ENCODE assay signal across 24 mouse cellular contexts in genomic region chr9:47320345-47320744, GRCm38 (mm10).
A peak's percentile ranks its signal among the peaks of the same experiment; 100 is the strongest.
DNase-seq lines count a peak whose midpoint lies in the region; ATAC-seq lines count a peak whose summit lies in the region.
"Had no signal": no experiment of that assay in that cellular context is flagged by ENCODE, and none has a peak within 500 bp of the region (broad histone marks: within the 10 kb centered on the region; RNA-seq: fewer than 3 reads in every experiment).

No protein-coding gene starts in this region.

- no peaks in the 10 kb centered on the region for H3K27me3 ChIP-seq in liver, embryonic 15.5 days
- H3K27me3 ChIP-seq in liver, embryonic 11.5 days (replicated peaks; ENCODE audit: control insufficient read depth, insufficient read depth, low read length): no peaks in the 10 kb centered on the region
- no peaks in the 10 kb centered on the region for H3K27me3 ChIP-seq in midbrain, embryonic 11.5 days (ENCODE audit: control insufficient read depth, insufficient read depth, low read length)
- no peaks in the 10 kb centered on the region for H3K27me3 ChIP-seq in midbrain, embryonic 15.5 days (replicated peaks)
- H3K27me3 ChIP-seq: CH12.LX; embryonic facial prominence, embryonic 12.5 days; forebrain, embryonic 15.5 days; Patski had no signal

- no peaks in the 10 kb centered on the region for H3K4me1 ChIP-seq in liver, embryonic 15.5 days (replicated peaks)
- no peaks in the 10 kb centered on the region for H3K4me1 ChIP-seq in liver, embryonic 11.5 days (replicated peaks; ENCODE audit: control insufficient read depth, insufficient read depth, low read length)
- no peaks in the 10 kb centered on the region for H3K4me1 ChIP-seq in midbrain, embryonic 11.5 days (ENCODE audit: control insufficient read depth, insufficient read depth, low read length)
- H3K4me1 ChIP-seq in midbrain, embryonic 15.5 days: no peaks in the 10 kb centered on the region
- H3K4me1 ChIP-seq: forebrain, embryonic 13.5 days; forebrain, embryonic 15.5 days had no signal

- ATAC-seq in liver, embryonic 15.5 days (ENCODE audit: insufficient read depth): no peak
- no peak for ATAC-seq in liver, embryonic 11.5 days (replicated peaks; ENCODE audit: low FRiP score)
- no peak for ATAC-seq in midbrain, embryonic 11.5 days (ENCODE audit: low FRiP score)
- no peak for ATAC-seq in midbrain, embryonic 15.5 days (replicated peaks)
- ATAC-seq: activated CD4-positive, CD25-positive, alpha-beta regulatory T cell, adult 4 months; CD4-positive, CD25-positive, alpha-beta regulatory T cell, adult 4 months; forebrain, embryonic 13.5 days; forebrain, embryonic 15.5 days; Patski had no signal

- H3K9me3 ChIP-seq in liver, embryonic 15.5 days (replicated peaks): no peaks in the 10 kb centered on the region
- no peaks in the 10 kb centered on the region for H3K9me3 ChIP-seq in liver, embryonic 11.5 days (ENCODE audit: control insufficient read depth, low read length)
- H3K9me3 ChIP-seq in midbrain, embryonic 11.5 days (ENCODE audit: control insufficient read depth, low read length): no peaks in the 10 kb centered on the region
- no peaks in the 10 kb centered on the region for H3K9me3 ChIP-seq in midbrain, embryonic 15.5 days
- H3K9me3 ChIP-seq: embryonic facial prominence, embryonic 10.5 days; embryonic facial prominence, embryonic 12.5 days; forebrain, embryonic 13.5 days; forebrain, embryonic 15.5 days had no signal

- H3K36me3 ChIP-seq in liver, embryonic 15.5 days (replicated peaks): no peaks in the 10 kb centered on the region
- no peaks in the 10 kb centered on the region for H3K36me3 ChIP-seq in liver, embryonic 11.5 days (ENCODE audit: control insufficient read depth, insufficient read depth, low read length)
- no peaks in the 10 kb centered on the region for H3K36me3 ChIP-seq in midbrain, embryonic 11.5 days (ENCODE audit: control insufficient read depth, insufficient read depth, low read length)
- H3K36me3 ChIP-seq in midbrain, embryonic 15.5 days (replicated peaks): no peaks in the 10 kb centered on the region
- H3K36me3 ChIP-seq: embryonic facial prominence, embryonic 10.5 days; embryonic facial prominence, embryonic 12.5 days; forebrain, embryonic 15.5 days; G1E had no signal

- intact Hi-C loops in heart, postnatal 10 days (cut with DNase I): no loop called here

- H3K9ac ChIP-seq in liver, embryonic 15.5 days: no peak overlapping the region
- H3K9ac ChIP-seq in liver, embryonic 11.5 days (ENCODE audit: low read depth, low read length): no peak overlapping the region
- H3K9ac ChIP-seq in midbrain, embryonic 11.5 days (ENCODE audit: low read length): no peak overlapping the region
- no peak overlapping the region for H3K9ac ChIP-seq in midbrain, embryonic 15.5 days
- H3K9ac ChIP-seq: embryonic facial prominence, embryonic 12.5 days; forebrain, embryonic 13.5 days; forebrain, embryonic 15.5 days had no signal

- peak; percentile 15 for DNase-seq in heart, adult 11 months
- no peak for DNase-seq in heart, postnatal 10 days
- no peak for DNase-seq in liver, embryonic 11.5 days (ENCODE audit: low spot score)
- DNase-seq in midbrain, embryonic 11.5 days (ENCODE audit: low spot score, missing footprints): peak; percentile 28
- DNase-seq: adrenal gland, adult 8-10 months; adrenal gland, postnatal 14 days; adrenal gland, postnatal 36 days; B cell, adult 2 months; cerebellum, adult 11-12 months; cerebellum, adult 2 months; cerebellum, adult 9-10 months; cerebellum, postnatal 10 days; cerebellum, postnatal 25 days had no signal

- no peak overlapping the region for H3K4me2 ChIP-seq in liver, embryonic 15.5 days
- no peak overlapping the region for H3K4me2 ChIP-seq in liver, embryonic 11.5 days
- H3K4me2 ChIP-seq in midbrain, embryonic 11.5 days: no peak overlapping the region
- no peak overlapping the region for H3K4me2 ChIP-seq in midbrain, embryonic 15.5 days
- H3K4me2 ChIP-seq: embryonic facial prominence, embryonic 12.5 days; forebrain, embryonic 13.5 days; forebrain, embryonic 15.5 days had no signal

- 62% methylated on average over 1 of the region's 1 CpGs for WGBS in liver, embryonic 15.5 days (ENCODE audit: insufficient replicate concordance)
- WGBS in liver, embryonic 11.5 days: 80% methylated on average over 1 of the region's 1 CpGs
- 88% methylated on average over 1 of the region's 1 CpGs for WGBS in midbrain, embryonic 11.5 days
- 98% methylated on average over 1 of the region's 1 CpGs for WGBS in midbrain, embryonic 15.5 days

- H3K4me3 ChIP-seq in liver, embryonic 15.5 days (replicated peaks): no peak overlapping the region
- no peak overlapping the region for H3K4me3 ChIP-seq in liver, embryonic 11.5 days (ENCODE audit: low read depth, low read length)
- no peak overlapping the region for H3K4me3 ChIP-seq in midbrain, embryonic 11.5 days (ENCODE audit: low read depth, low read length)
- no peak overlapping the region for H3K4me3 ChIP-seq in midbrain, embryonic 15.5 days
- H3K4me3 ChIP-seq: embryonic facial prominence, embryonic 10.5 days; embryonic facial prominence, embryonic 12.5 days; forebrain, embryonic 13.5 days; forebrain, embryonic 15.5 days had no signal

- 0 out of 2 replicates have a peak overlapping the region, but pooled peaks have one; percentile 34 for H3K27ac ChIP-seq in liver, embryonic 15.5 days (replicated peaks)
- H3K27ac ChIP-seq in liver, embryonic 11.5 days (ENCODE audit: low read depth, low read length): no peak overlapping the region
- H3K27ac ChIP-seq in midbrain, embryonic 11.5 days (ENCODE audit: low read depth, low read length): no peak overlapping the region
- no peak overlapping the region for H3K27ac ChIP-seq in midbrain, embryonic 15.5 days
- H3K27ac ChIP-seq: embryonic facial prominence, embryonic 10.5 days; embryonic facial prominence, embryonic 12.5 days; forebrain, embryonic 13.5 days; forebrain, embryonic 15.5 days had no signal

Comparison
In these comparisons a context has a peak if more than half of its experiments do, and no peak if none do; other contexts are left out.
1. DNase-seq: peak in heart, adult 11 months (single experiment) and midbrain, embryonic 11.5 days (single experiment); none in heart, postnatal 10 days (0 of 2) and liver, embryonic 11.5 days (single experiment).